Mouse (Mus musculus) CD4-positive, CD25-positive, alpha-beta regulatory T cell (primary cell): ENCODE data around the gene Hist2h2ac. TPM values are rescaled to one million over a fixed set of nuclear protein-coding genes. Genes with fewer than 3 reads are reported as not detected.

Source experiments
- polyA plus RNA-seq: library from polyadenylated mRNA; unstranded; fragments of 100-300 nt; shearing (Covaris generic); gene quantifications from one replicate; pipeline ENCODE4 v1.2.1, GENCODE M21; 2017

The Hist2h2ac gene
- 9.2 TPM for polyA plus RNA-seq

DNA sequence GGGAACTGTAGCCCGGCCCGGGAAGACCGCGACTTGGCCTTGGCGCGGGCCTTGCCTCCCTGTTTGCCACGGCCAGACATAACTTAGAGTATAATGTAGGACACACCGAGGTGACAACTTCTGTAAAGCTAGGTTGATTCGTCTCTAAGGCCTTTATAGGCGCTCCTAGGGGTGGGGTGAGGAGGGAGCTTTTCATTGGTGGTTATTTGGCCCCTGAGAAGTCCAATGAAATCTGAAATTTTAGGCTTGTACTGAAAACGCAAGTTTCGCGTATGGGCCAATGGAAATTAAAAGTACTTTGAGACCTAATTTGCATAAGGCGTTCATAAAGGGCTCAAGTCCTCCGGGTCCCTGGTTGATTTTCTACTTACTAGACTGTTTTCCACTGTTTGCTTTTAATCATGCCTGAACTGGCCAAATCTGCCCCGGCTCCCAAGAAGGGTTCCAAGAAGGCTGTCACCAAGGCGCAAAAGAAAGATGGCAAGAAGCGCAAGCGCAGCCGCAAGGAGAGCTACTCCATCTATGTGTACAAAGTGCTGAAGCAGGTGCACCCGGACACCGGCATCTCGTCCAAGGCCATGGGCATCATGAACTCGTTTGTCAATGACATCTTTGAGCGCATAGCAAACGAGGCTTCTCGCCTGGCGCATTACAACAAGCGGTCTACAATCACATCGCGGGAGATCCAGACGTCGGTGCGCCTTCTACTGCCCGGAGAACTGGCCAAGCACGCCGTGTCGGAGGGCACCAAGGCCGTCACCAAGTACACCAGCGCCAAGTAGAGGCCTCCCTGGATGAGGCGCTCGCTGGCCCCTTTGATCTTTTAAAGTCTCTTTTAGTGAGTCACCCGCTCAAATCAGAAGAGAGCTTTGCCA is at the start of gene Hist2h2ac, which contains the start of gene Hist2h2be:
Gene Hist2h2ac (minus strand): TSS at position 116 of the 875 bp plus-strand sequence.
Gene Hist2h2be (plus strand): TSS at position 355 of the 875 bp plus-strand sequence.

DNA sequence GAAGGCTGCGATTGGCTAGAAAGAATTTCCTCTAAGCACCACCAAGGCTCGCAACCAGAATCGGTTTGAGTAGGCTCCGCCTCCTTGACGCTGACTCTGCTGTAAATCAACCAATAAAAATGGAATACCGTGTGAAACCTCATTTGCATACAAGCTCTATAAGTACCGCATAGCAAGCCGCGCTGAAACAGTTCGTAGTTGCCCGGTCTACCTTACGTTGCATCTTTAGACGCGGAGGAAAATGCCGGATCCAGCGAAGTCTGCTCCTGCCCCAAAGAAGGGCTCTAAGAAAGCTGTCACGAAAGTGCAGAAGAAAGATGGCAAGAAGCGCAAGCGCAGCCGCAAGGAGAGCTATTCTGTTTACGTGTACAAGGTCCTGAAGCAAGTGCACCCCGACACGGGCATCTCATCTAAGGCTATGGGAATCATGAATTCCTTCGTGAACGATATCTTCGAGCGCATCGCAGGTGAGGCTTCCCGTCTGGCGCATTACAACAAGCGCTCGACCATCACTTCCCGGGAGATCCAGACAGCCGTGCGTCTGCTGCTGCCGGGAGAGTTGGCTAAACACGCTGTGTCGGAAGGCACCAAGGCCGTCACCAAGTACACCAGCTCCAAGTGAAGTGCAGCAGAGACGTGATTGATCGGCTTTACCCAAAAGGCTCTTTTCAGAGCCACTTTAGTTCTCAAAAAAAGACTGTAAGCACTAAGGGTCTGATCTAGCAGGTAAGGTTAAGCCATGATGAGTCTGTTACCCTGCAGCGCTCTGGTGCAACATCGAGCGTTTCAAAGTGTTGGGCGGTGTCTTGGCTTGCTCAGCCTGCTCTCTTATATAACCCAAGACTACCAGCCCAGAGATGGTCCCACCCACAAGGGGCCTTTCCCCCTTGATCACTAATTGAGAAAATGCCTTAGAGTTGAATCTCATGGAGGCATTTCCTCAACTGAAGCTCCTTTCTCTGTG is 49.1 kb upstream of the Hist2h2ac start, which contains the start of gene Hist2h2bb:
Gene Hist2h2bb (plus strand): TSS at position 242 of the 964 bp plus-strand sequence.

DNA sequence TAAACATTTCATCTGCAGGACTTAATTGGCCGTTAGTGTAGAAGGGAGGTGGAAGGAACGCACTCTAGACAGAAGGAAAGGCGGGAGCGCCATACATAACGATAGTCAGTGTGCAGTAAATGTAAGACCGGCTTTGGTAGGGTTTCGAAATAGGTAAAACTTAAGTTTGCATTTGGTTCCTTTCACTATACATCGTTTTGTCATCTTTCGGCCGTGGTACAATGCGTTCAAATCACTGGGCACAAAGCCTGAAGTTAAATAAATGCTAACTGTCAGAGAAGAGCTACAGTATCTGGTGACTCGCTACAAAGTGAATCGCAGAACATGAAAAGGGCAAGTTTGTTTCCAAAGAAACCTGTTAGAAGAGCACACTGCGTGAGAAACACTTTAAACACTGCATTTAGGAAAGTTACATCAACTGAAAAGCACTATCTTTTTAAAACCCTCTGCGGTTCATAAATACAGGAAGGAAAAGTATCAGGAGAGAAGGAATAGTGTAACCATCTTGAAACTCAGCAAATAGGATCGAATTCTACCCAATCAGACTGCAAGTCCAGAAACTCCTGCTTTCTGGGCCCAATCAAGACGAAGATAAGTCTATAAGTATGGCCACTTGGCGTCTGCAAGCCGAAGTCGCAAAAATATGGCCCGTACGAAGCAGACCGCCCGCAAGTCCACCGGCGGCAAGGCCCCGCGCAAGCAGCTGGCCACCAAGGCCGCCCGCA is 47.5 kb upstream of the Hist2h2ac start, which contains the start of gene Hist2h3b:
Gene Hist2h3b (plus strand): TSS at position 604 of the 725 bp plus-strand sequence.

DNA sequence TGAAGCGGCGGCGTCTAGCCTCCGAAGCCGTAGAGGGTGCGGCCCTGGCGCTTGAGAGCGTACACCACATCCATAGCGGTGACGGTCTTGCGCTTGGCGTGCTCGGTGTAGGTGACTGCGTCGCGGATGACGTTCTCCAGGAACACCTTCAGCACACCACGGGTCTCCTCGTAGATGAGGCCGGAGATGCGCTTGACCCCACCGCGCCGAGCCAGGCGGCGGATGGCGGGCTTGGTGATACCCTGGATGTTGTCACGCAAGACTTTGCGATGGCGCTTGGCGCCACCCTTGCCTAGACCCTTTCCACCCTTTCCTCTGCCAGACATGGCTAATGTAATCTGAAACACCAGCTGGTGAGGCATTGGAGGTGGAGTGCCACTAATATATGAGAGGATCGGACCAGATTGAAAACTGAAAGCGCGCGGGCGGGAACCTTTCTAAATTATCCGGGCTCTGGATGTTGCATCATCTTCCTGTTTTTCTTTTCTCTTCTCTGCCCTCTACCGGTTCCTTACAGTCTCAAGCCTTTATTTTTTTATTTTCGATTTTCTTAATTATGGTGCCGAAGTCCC is 42.4 kb upstream of the Hist2h2ac start, which contains the start of gene Hist2h4:
Gene Hist2h4 (minus strand): TSS at position 333 of the 572 bp plus-strand sequence.

DNA sequence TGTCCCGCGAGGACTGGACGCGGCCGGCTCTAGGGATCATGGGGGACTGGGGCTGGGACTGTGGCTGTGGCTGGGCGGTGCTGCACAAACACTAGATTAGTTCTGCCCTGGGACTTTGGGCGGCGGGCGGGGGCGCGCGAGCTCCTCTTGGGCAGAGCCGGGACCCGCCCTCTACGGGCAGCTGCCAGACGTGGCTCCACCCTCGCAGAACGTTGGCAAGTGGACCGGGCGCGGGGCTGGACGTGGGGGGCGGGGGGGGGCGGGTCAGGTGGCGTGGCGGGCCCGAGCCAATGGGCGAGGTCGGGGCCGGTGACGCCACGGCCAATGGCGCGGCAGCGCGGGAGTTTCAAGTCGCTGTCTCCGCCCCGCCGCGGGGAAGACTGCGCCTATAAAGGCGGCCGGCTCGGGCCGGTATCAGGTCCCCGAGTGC is 25.8 kb upstream of the Hist2h2ac start, which contains the start of gene Hist2h3c1:
Gene Hist2h3c1 (plus strand): TSS at position 259 of the 430 bp plus-strand sequence.

DNA sequence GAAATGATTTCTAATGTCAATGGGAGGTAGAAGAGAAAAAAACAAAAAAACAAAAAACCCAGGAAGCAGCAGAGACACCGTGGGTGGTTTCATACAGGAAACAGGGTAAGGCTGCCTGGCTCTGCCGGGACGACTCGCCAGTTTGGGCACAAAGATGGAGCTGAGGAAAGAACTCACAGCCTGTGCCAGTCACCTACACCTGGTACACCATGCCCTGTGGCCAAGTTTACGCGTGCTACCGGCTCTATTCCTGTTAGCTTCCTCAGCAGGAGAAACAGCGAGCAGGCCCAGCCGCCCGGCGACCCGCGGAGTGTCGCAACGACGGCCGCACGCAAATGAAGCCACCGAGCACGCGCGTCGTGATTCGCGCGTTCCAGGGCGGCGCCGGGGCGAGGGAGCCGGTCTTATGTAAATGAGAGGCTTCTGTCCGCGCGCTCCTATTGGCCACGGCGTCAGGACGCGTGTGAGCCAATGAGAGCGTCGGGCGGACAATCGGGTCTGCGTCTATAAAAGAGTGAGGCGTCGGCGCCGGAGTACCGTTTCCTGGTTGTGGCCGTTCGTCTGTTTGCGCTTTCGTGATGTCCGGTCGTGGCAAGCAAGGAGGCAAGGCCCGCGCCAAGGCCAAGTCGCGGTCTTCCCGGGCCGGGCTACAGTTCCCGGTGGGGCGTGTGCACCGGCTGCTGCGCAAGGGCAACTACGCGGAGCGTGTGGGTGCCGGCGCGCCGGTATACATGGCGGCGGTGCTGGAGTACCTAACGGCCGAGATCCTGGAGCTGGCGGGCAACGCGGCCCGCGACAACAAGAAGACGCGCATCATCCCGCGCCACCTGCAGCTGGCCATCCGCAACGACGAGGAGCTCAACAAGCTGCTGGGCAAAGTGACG is 24.6 kb upstream of the Hist2h2ac start, which contains the start of gene Hist2h2aa1:
Gene Hist2h2aa1 (plus strand): TSS at position 495 of the 884 bp plus-strand sequence.

DNA sequence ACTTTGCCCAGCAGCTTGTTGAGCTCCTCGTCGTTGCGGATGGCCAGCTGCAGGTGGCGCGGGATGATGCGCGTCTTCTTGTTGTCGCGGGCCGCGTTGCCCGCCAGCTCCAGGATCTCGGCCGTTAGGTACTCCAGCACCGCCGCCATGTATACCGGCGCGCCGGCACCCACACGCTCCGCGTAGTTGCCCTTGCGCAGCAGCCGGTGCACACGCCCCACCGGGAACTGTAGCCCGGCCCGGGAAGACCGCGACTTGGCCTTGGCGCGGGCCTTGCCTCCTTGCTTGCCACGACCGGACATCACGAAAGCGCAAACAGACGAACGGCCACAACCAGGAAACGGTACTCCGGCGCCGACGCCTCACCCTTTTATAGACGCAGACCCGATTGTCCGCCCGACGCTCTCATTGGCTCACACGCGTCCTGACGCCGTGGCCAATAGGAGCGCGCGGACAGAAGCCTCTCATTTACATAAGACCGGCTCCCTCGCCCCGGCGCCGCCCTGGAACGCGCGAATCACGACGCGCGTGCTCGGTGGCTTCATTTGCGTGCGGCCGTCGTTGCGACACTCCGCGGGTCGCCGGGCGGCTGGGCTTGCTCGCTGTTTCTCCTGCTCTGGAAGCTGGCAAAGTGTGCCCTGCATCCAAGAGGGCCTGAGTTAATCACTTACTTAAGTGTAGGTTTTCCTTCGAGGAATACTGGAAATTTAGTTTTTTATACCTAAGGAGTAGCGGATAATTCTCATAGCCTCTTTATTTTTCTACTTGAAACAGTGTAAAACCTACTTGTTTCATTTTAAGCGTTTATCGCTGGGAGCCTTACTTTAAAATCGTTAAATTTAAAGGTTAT is 19.5 kb upstream of the Hist2h2ac start, which contains the start of gene Hist2h2aa2:
Gene Hist2h2aa2 (minus strand): TSS at position 328 of the 850 bp plus-strand sequence.

DNA sequence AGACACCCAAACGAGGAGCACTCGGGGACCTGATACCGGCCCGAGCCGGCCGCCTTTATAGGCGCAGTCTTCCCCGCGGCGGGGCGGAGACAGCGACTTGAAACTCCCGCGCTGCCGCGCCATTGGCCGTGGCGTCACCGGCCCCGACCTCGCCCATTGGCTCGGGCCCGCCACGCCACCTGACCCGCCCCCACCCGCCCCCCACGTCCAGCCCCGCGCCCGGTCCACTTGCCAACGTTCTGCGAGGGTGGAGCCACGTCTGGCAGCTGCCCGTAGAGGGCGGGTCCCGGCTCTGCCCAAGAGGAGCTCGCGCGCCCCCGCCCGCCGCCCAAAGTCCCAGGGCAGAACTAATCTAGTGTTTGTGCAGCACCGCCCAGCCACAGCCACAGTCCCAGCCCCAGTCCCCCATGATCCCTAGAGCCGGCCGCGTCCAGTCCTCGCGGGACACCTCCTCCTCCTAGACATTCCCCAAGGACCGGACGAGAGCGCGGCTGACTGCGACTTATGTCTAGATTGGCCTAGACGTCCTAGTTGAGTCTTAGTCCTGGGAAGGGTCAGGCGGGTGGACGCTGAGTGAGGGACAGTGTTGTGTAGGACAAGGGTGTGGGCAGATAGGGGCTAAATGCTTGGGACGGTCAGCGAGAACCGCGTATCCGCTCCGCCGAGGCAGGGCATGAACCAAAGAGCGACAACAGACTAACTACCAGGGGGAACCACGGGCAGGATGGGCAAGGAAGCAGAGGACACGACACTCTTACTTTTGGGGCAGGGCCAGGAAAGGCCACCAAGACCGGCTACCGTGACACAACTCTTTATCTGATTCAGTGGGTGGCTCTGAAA is 18.5 kb upstream of the Hist2h2ac start, which contains the start of gene Hist2h3c2:
Gene Hist2h3c2 (minus strand): TSS at position 174 of the 840 bp plus-strand sequence.

DNA sequence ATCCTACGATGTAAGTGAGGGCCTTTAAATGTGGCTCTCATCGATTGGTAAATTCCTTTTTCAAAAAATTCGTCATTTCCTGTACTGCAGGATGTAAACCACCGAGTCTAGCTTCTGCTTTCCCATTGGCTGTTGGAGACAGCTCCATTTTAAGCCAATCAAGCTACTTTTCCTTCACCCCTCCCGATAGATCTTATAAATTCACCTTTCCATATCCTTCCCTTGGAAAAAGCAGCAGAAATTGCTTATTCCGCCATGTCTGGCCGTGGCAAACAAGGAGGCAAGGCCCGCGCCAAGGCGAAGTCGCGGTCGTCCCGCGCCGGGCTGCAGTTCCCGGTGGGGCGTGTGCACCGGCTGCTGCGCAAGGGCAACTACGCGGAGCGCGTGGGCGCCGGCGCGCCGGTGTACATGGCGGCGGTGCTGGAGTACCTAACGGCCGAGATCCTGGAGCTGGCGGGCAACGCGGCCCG is 984 bp downstream of the Hist2h2ac start, which contains the start of the genes Bola1 and Hist2h2ab:
Gene Bola1 (minus strand): TSS at position 49 of the 470 bp plus-strand sequence.
Gene Hist2h2ab (plus strand): TSS at position 205 of the 470 bp plus-strand sequence.

DNA sequence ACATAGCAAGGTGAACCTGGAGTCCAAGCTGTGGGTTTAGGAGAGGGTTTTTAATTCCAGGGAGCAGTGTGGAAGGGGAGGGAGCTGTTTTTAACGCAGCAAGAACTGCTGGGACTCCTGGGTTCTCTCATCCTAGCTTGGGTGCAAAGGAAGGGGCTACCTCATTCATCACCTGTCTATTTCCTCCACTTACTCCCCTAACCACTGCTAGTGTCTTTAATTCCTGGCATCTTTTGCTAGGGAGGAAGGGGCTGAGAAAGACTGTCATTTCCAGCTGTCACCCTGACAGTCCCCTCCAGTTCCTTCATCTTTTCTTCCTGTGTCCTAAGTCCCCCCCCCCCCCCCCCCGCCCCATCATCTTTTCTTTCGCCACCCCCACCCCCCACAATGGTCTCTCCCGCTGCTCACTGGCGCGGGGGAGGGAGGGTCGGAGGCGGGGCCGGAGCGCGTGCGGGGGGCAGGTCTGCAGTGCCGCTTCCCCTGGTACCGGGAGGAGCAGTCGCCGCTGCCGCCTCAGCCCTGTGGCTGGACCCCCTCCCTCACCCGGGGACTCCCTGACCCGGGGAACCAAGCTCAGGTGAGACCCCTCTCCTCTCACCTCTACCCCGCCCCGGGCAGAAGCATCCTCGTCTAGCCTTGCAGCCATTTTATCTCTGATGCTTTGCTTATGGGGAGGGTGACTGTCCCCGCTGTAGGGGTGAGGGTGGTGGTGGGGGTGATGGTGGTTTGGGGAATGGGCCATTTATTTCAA is 39.8 kb downstream of the Hist2h2ac start, which contains the start of gene Sv2a:
Gene Sv2a (plus strand): TSS at position 425 of the 751 bp plus-strand sequence.

DNA sequence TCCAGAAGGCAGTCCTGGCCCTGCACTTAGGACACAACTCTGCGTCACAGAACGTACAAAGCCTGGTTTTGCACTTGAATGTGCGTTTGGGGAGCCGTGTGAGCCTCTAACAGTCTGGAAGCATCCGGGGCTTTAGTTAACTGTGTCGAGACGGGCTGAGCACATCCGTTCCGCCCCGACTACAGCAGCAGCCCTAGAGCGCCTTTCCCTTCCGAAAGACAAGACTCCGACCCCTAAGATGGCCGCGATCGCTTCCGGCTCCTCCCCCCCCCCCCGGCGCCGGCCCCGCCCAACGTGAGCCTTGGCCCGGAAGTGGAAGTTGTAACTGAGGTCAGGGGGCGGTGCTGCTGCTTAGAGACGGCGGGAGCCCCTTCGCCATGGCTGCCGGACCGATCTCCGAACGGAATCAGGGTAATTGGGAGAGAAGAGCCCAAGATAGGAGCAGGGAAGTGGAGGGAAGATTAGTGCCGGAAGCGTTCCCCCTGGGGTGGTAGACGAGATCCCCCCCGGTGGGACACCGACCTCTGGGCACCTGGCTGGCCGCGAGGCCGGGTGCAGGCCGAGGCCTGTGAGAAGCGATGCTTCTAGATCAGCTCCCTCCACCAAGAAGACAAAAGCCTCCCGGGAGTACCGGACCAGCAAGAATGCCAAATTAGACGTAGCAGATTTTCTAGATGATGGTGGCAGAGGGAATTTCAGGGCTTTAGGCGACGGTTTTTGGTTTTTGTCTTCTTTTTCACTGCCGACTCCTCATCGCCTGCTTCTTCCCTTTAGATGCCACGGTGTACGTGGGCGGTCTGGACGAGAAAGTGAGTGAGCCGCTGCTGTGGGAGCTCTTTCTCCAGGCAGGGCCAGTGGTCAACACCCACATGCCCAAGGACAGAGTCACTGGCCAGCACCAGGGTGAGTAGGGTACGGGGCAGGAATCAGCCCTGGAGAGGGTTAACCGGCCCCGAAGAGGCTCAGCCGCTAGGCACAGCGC is 48.2 kb downstream of the Hist2h2ac start, which contains the start of gene Sf3b4:
Gene Sf3b4 (plus strand): TSS at position 136 of the 982 bp plus-strand sequence.

